Mouse (Mus musculus) G1E (cell line): ENCODE results near the gene Gm10188. TPM values are rescaled to one million over a fixed set of nuclear protein-coding genes. Genes with fewer than 3 reads are reported as not detected.

ENCODE experiments used
- ATAC-seq: 2 replicates; pipeline ENCODE4 v1.8.0; 2016; ENCODE audit warnings: mild to moderate bottlenecking; ENCODE audit not compliant: insufficient number of reproducible peaks, poor library complexity, low FRiP score, severe bottlenecking; ENCODE audit errors: extremely low read depth
- DNase-seq: peaks from one replicate; pipeline ENCODE4 v3.0.0; 2012; ENCODE audit warnings: low spot score
- H3K27me3 ChIP-seq: 2 replicates; pipeline ENCODE4 v1.6.1; 2012; ENCODE audit warnings: mild to moderate bottlenecking, low read length, inconsistent platforms; ENCODE audit not compliant: insufficient read depth
- H3K36me3 ChIP-seq: replicated peaks from 2 replicates; pipeline ENCODE3; 2012; ENCODE audit warnings: mild to moderate bottlenecking, inconsistent platforms
- H3K4me1 ChIP-seq: 2 replicates; pipeline ENCODE4 v1.6.1; 2012; ENCODE audit warnings: low read depth, low read length, inconsistent platforms, mixed read lengths; ENCODE audit not compliant: insufficient read depth
- H3K4me3 ChIP-seq: 2 replicates; pipeline ENCODE4 v1.5.1; 2012; ENCODE audit warnings: low read depth, mild to moderate bottlenecking, inconsistent platforms, low read length, moderate library complexity, mixed read lengths
- H3K9me3 ChIP-seq: replicated peaks from 2 replicates; pipeline ENCODE4 v1.6.1; 2012; ENCODE audit warnings: inconsistent platforms
- CTCF ChIP-seq: IDR thresholded peaks from 2 replicates; pipeline ENCODE4 v1.5.1; 2012; ENCODE audit warnings: low read depth, low read length, inconsistent platforms, mixed read lengths
- GATA1 ChIP-seq: IDR thresholded peaks from 2 replicates; pipeline ENCODE4 v1.6.1; 2012; ENCODE audit warnings: borderline replicate concordance, low read length, inconsistent platforms, mixed read lengths
- GATA2 ChIP-seq: IDR thresholded peaks from 2 replicates; pipeline ENCODE4 v1.6.1; 2012; ENCODE audit warnings: low read depth, low read length, inconsistent platforms, borderline replicate concordance
- POLR2AphosphoS5 ChIP-seq: IDR thresholded peaks from 2 replicates; pipeline ENCODE4 v1.6.1; 2012; ENCODE audit warnings: low read depth, low read length, inconsistent platforms; ENCODE audit not compliant: insufficient replicate concordance
- TAL1 ChIP-seq: conservative IDR thresholded peaks from 2 replicates; pipeline ENCODE4 v1.6.1; 2012; ENCODE audit warnings: low read depth, low read length, inconsistent platforms, mixed read lengths
- polyA plus RNA-seq: library from polyadenylated mRNA; stranded (reverse); fragments of >175 nt; gene quantifications from 2 replicates; pipeline ENCODE4 v1.2.3, GENCODE M21; 2012
- total RNA-seq, 2 experiments: library from RNA; stranded (forward) in 1 of 2; stranded (reverse) in 1 of 2; fragments of 200-1000 nt in 1 of 2; fragments of >200 nt in 1 of 2; fragmentation: Nextera tagmentation in 1 of 2; gene quantifications; 2 replicates each; pipeline ENCODE4 v1.2.3; 2014 to 2017

Gene Gm10188
- total and polyA plus RNA-seq, 3 experiments, result not detected

- ATAC-seq (no peak), DNase-seq (no peak)
- no peaks in the 10 kb centered on the region for H3K4me1 ChIP-seq
- peaks cover 30% of the 10 kb centered on the region for H3K27me3 ChIP-seq
- H3K4me3 ChIP-seq, result no peak overlapping the region
- TF ChIP-seq CTCF, result peak; percentile 64; the same call in 1 of the 2 replicates
- no peak for TF ChIP-seq TAL1
- H3K36me3 ChIP-seq, result no peaks in the 10 kb centered on the region
- no peaks in the 10 kb centered on the region for H3K9me3 ChIP-seq
Observed at GRCm38 (mm10) chr1:132212218-132212617, 17.3 kb downstream of the Gm10188 start.

GRCm38 (mm10) chr1:132211672-132212071, 17.9 kb downstream of the Gm10188 start:
- Histone ChIP-seq H3K27me3 (peaks cover 27% of the 10 kb centered on the region), H3K4me3 (no peak overlapping the region), H3K9me3 (no peaks in the 10 kb centered on the region), H3K36me3 (no peaks in the 10 kb centered on the region), H3K4me1 (no peaks in the 10 kb centered on the region)
- DNase-seq (no peak), ATAC-seq (no peak)
- no peak for TF ChIP-seq CTCF
- no peak for TF ChIP-seq TAL1
- TF ChIP-seq GATA2, result no peak
- TF ChIP-seq GATA1, result no peak
- no peak for TF ChIP-seq POLR2AphosphoS5

- ATAC-seq, result no peak
- DNase-seq, result no peak
Observed at GRCm38 (mm10) chr1:132210922-132211321, 18.6 kb downstream of the Gm10188 start.

GRCm38 (mm10) chr1:132209400-132209799, 20.2 kb downstream of the Gm10188 start:
- Histone ChIP-seq H3K27me3 (peaks cover 31% of the 10 kb centered on the region), H3K36me3 (no peaks in the 10 kb centered on the region), H3K9me3 (no peaks in the 10 kb centered on the region), H3K4me1 (no peaks in the 10 kb centered on the region), H3K4me3 (no peak overlapping the region)
- ATAC-seq (no peak), DNase-seq (no peak)
- TF ChIP-seq TAL1, result no peak
- TF ChIP-seq GATA2, result no peak
- no peak for TF ChIP-seq CTCF
- TF ChIP-seq POLR2AphosphoS5, result no peak
- TF ChIP-seq GATA1, result no peak

More at GRCm38 (mm10) chr1:132210922-132211321, 18.6 kb downstream of the Gm10188 start:
- H3K9me3 ChIP-seq, result no peaks in the 10 kb centered on the region
- TF ChIP-seq CTCF (no peak), GATA1 (no peak), POLR2AphosphoS5 (no peak), GATA2 (no peak), TAL1 (no peak)
- no peaks in the 10 kb centered on the region for H3K36me3 ChIP-seq
- H3K4me3 ChIP-seq, result no peak overlapping the region
- no peaks in the 10 kb centered on the region for H3K4me1 ChIP-seq
- H3K27me3 ChIP-seq, result peaks cover 25% of the 10 kb centered on the region

- no peaks in the 10 kb centered on the region for H3K4me1 ChIP-seq
- peaks cover 34% of the 10 kb centered on the region for H3K27me3 ChIP-seq
- H3K36me3 ChIP-seq, result no peaks in the 10 kb centered on the region
- H3K9me3 ChIP-seq, result no peaks in the 10 kb centered on the region
- ATAC-seq, result no peak
- H3K4me3 ChIP-seq, result no peak overlapping the region
- no peak for DNase-seq
- TF ChIP-seq GATA2 (no peak), GATA1 (no peak), POLR2AphosphoS5 (no peak)
Observed at GRCm38 (mm10) chr1:132208154-132208553, 21.4 kb downstream of the Gm10188 start.

- Histone ChIP-seq H3K27me3 (peaks cover 31% of the 10 kb centered on the region), H3K4me3 (no peak overlapping the region), H3K36me3 (no peaks in the 10 kb centered on the region), H3K9me3 (no peaks in the 10 kb centered on the region), H3K4me1 (no peaks in the 10 kb centered on the region)
- ATAC-seq, result no peak
- DNase-seq, result no peak
- no peak for TF ChIP-seq TAL1
- TF ChIP-seq POLR2AphosphoS5, result no peak
- TF ChIP-seq GATA1, result no peak
- no peak for TF ChIP-seq GATA2
- no peak for TF ChIP-seq CTCF
Observed at GRCm38 (mm10) chr1:132206828-132207227, 22.7 kb downstream of the Gm10188 start.

GRCm38 (mm10) chr1:132205958-132206357, 23.6 kb downstream of the Gm10188 start:
- no peaks in the 10 kb centered on the region for H3K9me3 ChIP-seq
- H3K27me3 ChIP-seq, result peaks cover 31% of the 10 kb centered on the region
- H3K4me3 ChIP-seq, result no peak overlapping the region
- no peak for TF ChIP-seq CTCF
- no peak for TF ChIP-seq GATA1
- TF ChIP-seq GATA2, result no peak
- TF ChIP-seq TAL1, result no peak
- no peak for TF ChIP-seq POLR2AphosphoS5
- no peak for ATAC-seq
- H3K36me3 ChIP-seq, result no peaks in the 10 kb centered on the region
- H3K4me1 ChIP-seq, result no peaks in the 10 kb centered on the region
- no peak for DNase-seq
